Mouse (Mus musculus) Patski (cell line): ENCODE results near the gene Zc3h7b. TPM values are rescaled to one million over a fixed set of nuclear protein-coding genes. Genes with fewer than 3 reads are reported as not detected.
A peak's percentile ranks its signal among the peaks of the same experiment; 100 is the strongest.

Source experiments
- ATAC-seq: fragments of 100-300 bp; one replicate; pipeline ENCODE4 v1.8.0; 2021
- CTCF ChIA-PET: fragments of 350-600 bp; sonication (Branson Sonifier 250); formaldehyde crosslinking; loops from one replicate; lab custom pipeline; 2022; ENCODE audit warnings: inconsistent platforms; lab: Charles Lee
- POLR2A ChIA-PET: fragments of 350-600 bp; sonication (Branson Sonifier 250); formaldehyde crosslinking; loops from one replicate; lab custom pipeline; 2022; ENCODE audit warnings: antibody characterized with exemption, inconsistent platforms; lab: Charles Lee
- DNase-seq: peaks from one replicate; pipeline ENCODE4 v3.0.0-alpha.2; 2011; ENCODE audit warnings: low read depth, low spot score
- H3K27me3 ChIP-seq: fragments of 371-371 bp; one replicate; pipeline ENCODE4 v1.5.1; 2021
- CTCF ChIP-seq: fragments of 100-300 bp; IDR thresholded peaks from one replicate; pipeline ENCODE4 v1.5.1; 2021
- in situ Hi-C: fragments of 300-500 bp; cut with MboI; formaldehyde crosslinking; loops from 3 replicates; pipeline ENCODE4 v1.11.1; 2018; ENCODE audit warnings: low pct_unique_long_range_greater_than_20kb, mixed read lengths
- polyA plus RNA-seq: library from polyadenylated mRNA; unstranded; gene quantifications from one replicate; pipeline ENCODE4 v1.2.3, GENCODE M21; 2021

Zc3h7b gene
- polyA plus RNA-seq, 1 experiment from 2014 or later: 90.0 TPM

GRCm38 (mm10) chr15:81831136-81831825, 86.4 kb downstream of the Zc3h7b start:
- ChIA-PET POLR2A (interaction anchor here (0.6 to 2.0 kb wide), 5 partner anchors 14 to 85 kb away, joined by 3 to 9 read pairs (median 4); partner anchors contain the start of gene Tob2), CTCF (interaction anchor here (0.7 to 2.9 kb wide), 20 partner anchors 9 to 133 kb away, joined by 3 to 16 read pairs (median 7); partner anchors contain the start of gene Tob2)
- H3K27me3 ChIP-seq: no peaks in the 10 kb centered on the region
- peak; percentile 59 for DNase-seq
- TF ChIP-seq CTCF: peak; percentile 99
- in situ Hi-C loops: loop anchor here (5.0 kb wide), 1 partner anchor 86 kb away; no protein-coding TSS in a partner anchor
- peak; percentile 79 for ATAC-seq

DNA sequence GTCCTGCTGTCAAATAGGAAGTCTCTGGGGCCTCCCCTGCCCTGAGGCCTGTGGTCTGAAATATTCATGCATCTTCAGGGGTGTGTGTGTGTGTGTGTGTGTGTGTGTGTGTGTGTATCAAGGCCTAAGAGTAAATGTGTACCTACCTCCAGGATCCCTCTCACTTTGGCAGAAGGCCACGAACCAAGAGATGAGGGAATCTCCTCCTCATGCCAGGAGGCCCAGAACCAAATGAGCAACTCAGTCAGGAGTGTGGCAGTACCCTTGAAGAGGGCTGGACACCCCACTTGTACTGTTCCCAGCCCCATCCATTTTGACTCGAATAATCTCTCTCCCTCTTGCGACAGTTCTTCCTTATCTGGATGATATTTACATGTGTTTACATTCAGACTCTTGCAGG, 87.4 kb downstream of the Zc3h7b start:
- no peak for DNase-seq
- no peak for TF ChIP-seq CTCF
- POLR2A ChIA-PET: interaction anchor here (0.6 kb wide), 1 partner anchor 104 kb away, joined by 3 read pairs; the partner anchor contains the start of gene Csdc2
- in situ Hi-C loops: loop anchor here (5.0 kb wide), 1 partner anchor 85 kb away; no protein-coding TSS in a partner anchor
- ATAC-seq: no peak
- CTCF ChIA-PET: interaction anchor here (1.1 to 2.9 kb wide), 4 partner anchors 17 to 84 kb away, joined by 3 to 16 read pairs (median 10); partner anchors contain the start of gene Tob2
- H3K27me3 ChIP-seq: no peaks in the 10 kb centered on the region

GRCm38 (mm10) chr15:81833481-81833880, 88.6 kb downstream of the Zc3h7b start:
- ChIA-PET POLR2A (interaction anchor here (0.7 to 2.0 kb wide), 4 partner anchors 11 to 78 kb away, joined by 3 to 6 read pairs (median 5); partner anchors contain the start of gene Tob2), CTCF (interaction anchor here (1.1 to 1.6 kb wide), 2 partner anchors 26 to 84 kb away, joined by 3 to 5 read pairs; no protein-coding TSS in a partner anchor)
- TF ChIP-seq CTCF: no peak
- DNase-seq (no peak), ATAC-seq (no peak)
- no peaks in the 10 kb centered on the region for H3K27me3 ChIP-seq
- in situ Hi-C loops: loop anchor here (5.0 kb wide), 1 partner anchor 84 kb away; no protein-coding TSS in a partner anchor

- TF ChIP-seq CTCF: no peak
- POLR2A ChIA-PET: interaction anchor here (0.7 to 2.0 kb wide), 4 partner anchors 10 to 78 kb away, joined by 3 to 6 read pairs (median 5); partner anchors contain the start of gene Tob2
- CTCF ChIA-PET: interaction anchor here (1.1 to 1.6 kb wide), 3 partner anchors 14 to 83 kb away, joined by 3 to 6 read pairs (median 5); no protein-coding TSS in a partner anchor
- H3K27me3 ChIP-seq: no peaks in the 10 kb centered on the region
- no peak for DNase-seq
- ATAC-seq: no peak
- in situ Hi-C loops: loop anchor here (5.0 kb wide), 1 partner anchor 83 kb away; no protein-coding TSS in a partner anchor
Measured at GRCm38 (mm10) chr15:81834171-81834841, 89.4 kb downstream of the Zc3h7b start.

DNA sequence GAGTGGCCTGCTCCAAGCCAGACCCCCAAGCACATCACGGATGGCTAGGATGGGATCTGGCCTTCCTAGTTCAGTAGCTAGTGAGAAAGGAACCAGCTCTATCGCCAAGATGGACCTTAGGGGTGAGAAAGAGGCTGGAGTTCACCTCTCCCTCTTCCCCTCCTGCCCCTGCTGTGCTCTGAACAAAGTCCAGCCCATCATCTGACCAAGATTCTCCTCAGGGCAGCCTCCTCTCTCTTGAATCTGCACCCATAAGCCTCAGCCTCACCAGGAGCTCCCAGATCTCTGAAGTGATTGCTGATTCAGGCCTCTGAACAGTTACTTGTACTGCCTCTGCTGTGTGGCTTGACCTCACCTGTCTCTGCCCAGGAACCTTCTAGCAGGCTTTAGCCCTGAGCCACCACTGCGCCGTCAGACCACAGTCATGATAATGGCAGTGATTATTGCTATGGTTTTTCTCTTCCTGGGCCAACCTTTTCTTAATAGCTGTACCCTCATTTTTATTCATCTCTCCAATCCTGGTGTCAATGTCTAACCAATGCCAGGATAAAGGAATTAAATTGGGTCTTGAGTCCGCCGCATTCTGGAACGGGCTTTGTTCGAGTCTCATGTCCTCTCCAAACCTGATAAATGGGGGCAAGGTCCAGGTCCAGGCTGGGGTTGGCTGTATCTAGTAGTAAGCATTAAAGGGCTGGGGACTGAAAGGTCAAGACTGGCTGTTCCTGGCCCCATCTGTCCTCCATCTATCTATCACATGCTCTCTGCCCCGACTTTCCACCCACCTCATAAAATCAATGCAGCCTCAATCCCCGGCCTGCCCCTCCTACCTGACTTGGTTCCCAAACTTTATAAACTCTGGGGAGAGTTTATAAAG, 90.4 kb downstream of the Zc3h7b start:
- DNase-seq: no peak
- in situ Hi-C loops: no loop called here
- H3K27me3 ChIP-seq: no peaks in the 10 kb centered on the region
- no peak for TF ChIP-seq CTCF
- no peak for ATAC-seq
- CTCF ChIA-PET: interaction anchor here (1.6 kb wide), 2 partner anchors 13 to 82 kb away, joined by 5 to 6 read pairs; no protein-coding TSS in a partner anchor
- POLR2A ChIA-PET: interaction anchor here (2.0 kb wide), 2 partner anchors 9 to 19 kb away, joined by 6 read pairs; no protein-coding TSS in a partner anchor

- no peaks in the 10 kb centered on the region for H3K27me3 ChIP-seq
- in situ Hi-C loops: no loop called here
- ChIA-PET CTCF (no interaction called here), POLR2A (no interaction called here)
- DNase-seq (no peak), ATAC-seq (no peak)
- TF ChIP-seq CTCF: no peak
Measured at GRCm38 (mm10) chr15:81836124-81836821, 91.4 kb downstream of the Zc3h7b start.

DNA sequence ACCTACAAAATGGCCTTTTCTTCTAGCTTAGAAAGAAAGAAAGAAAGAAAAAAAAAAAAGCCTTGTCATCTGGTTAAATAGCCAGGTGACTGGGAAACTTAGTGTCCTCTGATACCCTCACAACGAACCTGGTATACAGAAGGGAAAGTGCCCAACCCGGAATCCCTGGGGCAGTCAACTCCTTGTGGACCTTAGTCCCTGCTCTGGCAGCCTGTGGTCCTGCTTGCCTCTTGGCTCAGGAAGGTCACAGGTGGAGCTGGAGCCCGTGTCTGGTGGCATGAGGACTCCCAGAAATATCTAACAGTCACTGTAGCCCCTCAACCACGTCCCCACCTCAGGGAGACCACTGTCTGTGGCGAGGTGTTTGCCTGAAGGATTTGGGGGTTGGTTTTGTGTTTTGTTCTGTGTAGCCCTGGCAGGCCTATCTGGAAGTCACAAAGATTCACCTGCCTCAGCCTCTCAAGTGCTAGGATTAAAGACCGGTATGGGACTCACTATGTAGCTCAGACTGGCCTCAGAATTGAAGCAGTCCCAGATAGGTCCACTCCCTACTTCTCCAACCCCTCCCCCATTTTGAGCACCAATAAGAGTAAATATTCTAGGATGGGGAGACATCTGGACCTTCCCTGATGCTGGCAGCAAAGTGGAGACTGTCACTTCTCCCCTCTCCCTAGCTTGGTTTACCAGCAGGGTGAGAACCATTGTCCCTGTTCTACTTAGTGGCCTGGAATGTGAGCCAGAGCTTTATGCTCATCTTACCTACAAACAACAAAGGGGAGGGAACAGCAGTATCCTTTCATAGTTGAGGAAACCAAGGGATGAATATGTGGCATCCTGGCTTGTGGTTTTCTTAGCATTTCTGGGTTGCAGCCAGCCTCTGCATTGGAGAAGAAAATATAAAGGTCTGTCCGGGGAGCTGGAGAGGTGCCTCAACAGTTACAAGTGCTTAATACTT, 92.4 kb downstream of the Zc3h7b start:
- ATAC-seq: no peak
- in situ Hi-C loops: no loop called here
- ChIA-PET CTCF (no interaction called here), POLR2A (interaction anchor here (0.6 kb wide), 1 partner anchor 92 kb away, joined by 3 read pairs; no protein-coding TSS in a partner anchor)
- no peaks in the 10 kb centered on the region for H3K27me3 ChIP-seq
- DNase-seq: no peak
- no peak for TF ChIP-seq CTCF

GRCm38 (mm10) chr15:81838554-81839235, 93.8 kb downstream of the Zc3h7b start:
- CTCF ChIA-PET: interaction anchor here (1.2 to 2.0 kb wide), 2 partner anchors 11 to 20 kb away, joined by 3 to 7 read pairs; partner anchors contain the start of gene Tob2
- no peak for TF ChIP-seq CTCF
- POLR2A ChIA-PET: no interaction called here
- ATAC-seq (no peak), DNase-seq (no peak)
- in situ Hi-C loops: no loop called here
- H3K27me3 ChIP-seq: no peaks in the 10 kb centered on the region
